25 mouse cellular contexts compared by ENCODE assay signal in genomic region chr9:108010385-108010784, GRCm38 (mm10). TPM values are rescaled to one million over a fixed set of nuclear protein-coding genes. Genes with fewer than 3 reads are reported as not detected.
DNase-seq lines count a peak whose midpoint lies in the region; ATAC-seq lines count a peak whose summit lies in the region.
"Had no signal": no experiment of that assay in that cellular context is flagged by ENCODE, and none has a peak within 500 bp of the region (broad histone marks: within the 10 kb centered on the region; RNA-seq: fewer than 3 reads in every experiment).

No protein-coding gene starts in this region.

- ATAC-seq in CD4-positive, CD25-positive, alpha-beta regulatory T cell, adult 4 months: peak; percentile 75
- ATAC-seq in megakaryocyte progenitor cell, adult 5-6 weeks (replicated peaks; ENCODE audit: poor library complexity): peak; percentile 39; the same call in 1 of the 2 replicates
- ATAC-seq: forebrain, embryonic 16.5 days; intestine, embryonic 16.5 days; Patski had no signal

- peak; percentile 41 for DNase-seq in 416B (ENCODE audit: low read depth)
- DNase-seq in R1 (ENCODE audit: low read depth, low spot score): peak; percentile 36
- DNase-seq in spleen, postnatal 14 days (ENCODE audit: low spot score in 2 of 2): no peak
- no peak for DNase-seq in left cerebral cortex, postnatal 10 days (ENCODE audit: extremely low spot score in 1 of 2, low spot score in 2 of 2)
- no peak for DNase-seq in adrenal gland, adult 18-20 months (ENCODE audit: low spot score in 2 of 2)
- DNase-seq: adrenal gland, postnatal 25 days; cerebellum, adult 11 months; cerebellum, adult 9-11 months; heart, postnatal 4 days; kidney, postnatal 36 days; layer of hippocampus, adult 9-11 months; lung, postnatal 4 days; right cerebral cortex, adult 18-20 months; right cerebral cortex, postnatal 4 days had no signal

- intact Hi-C loops in left cerebral cortex, postnatal 10 days (cut with DNase I): no loop called here

RNA-seq across cellular contexts. Expression of gene Ip6k1, which starts 8.1 kb away (rescaled TPM):
- 100 to 1,000 TPM in 1 of 2 experiments, 10 to 100 TPM in 1; 65.9 to 118 TPM for polyA plus RNA-seq in CD4-positive, CD25-positive, alpha-beta regulatory T cell, adult 4 months (2017; shearing (Covaris generic))
- 12.5 and 19.1 TPM in 2 replicates for total RNA-seq in megakaryocyte progenitor cell, adult 5-6 weeks (2015)
- 22.8 and 35.4 TPM in 2 replicates for total RNA-seq in megakaryocyte progenitor cell, adult 5-6 weeks (2017)
- total RNA-seq in left cerebral cortex, postnatal 10 days (2021): 100 to 1,000 TPM; 172 to 174 TPM
- 100 to 1,000 TPM; 112 to 126 TPM for total RNA-seq in adrenal gland, adult 18-20 months (2021)

RNA-seq across cellular contexts. Expression of gene Gm20662, which starts 14.2 kb away (rescaled TPM):
- not detected for polyA plus RNA-seq in CD4-positive, CD25-positive, alpha-beta regulatory T cell, adult 4 months (2017; shearing (Covaris generic))
- not detected in 2 replicates for total RNA-seq in megakaryocyte progenitor cell, adult 5-6 weeks (2015)
- 1.9 TPM in 1 of 2 replicates, not detected in the other for total RNA-seq in megakaryocyte progenitor cell, adult 5-6 weeks (2017)
- total RNA-seq in left cerebral cortex, postnatal 10 days (2021): 1 to 10 TPM; 1.5 to 3.4 TPM
- total RNA-seq in adrenal gland, adult 18-20 months (2021): 1 to 10 TPM in 1 of 2 experiments, not detected in 1; 2.4 TPM
- total RNA-seq: common myeloid progenitor, adult 5-6 weeks; gastrocnemius, adult 18-20 months had no signal
- polyA plus RNA-seq: hindbrain, embryonic 15.5 days; liver, embryonic 15.5 days; Patski; thymus, postnatal 0 days had no signal

RNA-seq across cellular contexts. Expression of gene Cdhr4, which starts 18.1 kb away (rescaled TPM):
- 1 to 10 TPM in 1 of 2 experiments, under 1 TPM in 1; 0.39 to 1.8 TPM for polyA plus RNA-seq in CD4-positive, CD25-positive, alpha-beta regulatory T cell, adult 4 months (2017; shearing (Covaris generic))
- 0.35 and 0.61 TPM in 2 replicates for total RNA-seq in megakaryocyte progenitor cell, adult 5-6 weeks (2015)
- not detected in 2 replicates for total RNA-seq in megakaryocyte progenitor cell, adult 5-6 weeks (2017)
- 1 to 10 TPM in 1 of 2 experiments, not detected in 1; 2.2 TPM for total RNA-seq in left cerebral cortex, postnatal 10 days (2021)
- 1 to 10 TPM in 1 of 2 experiments, not detected in 1; 1.2 TPM for total RNA-seq in adrenal gland, adult 18-20 months (2021)
- total RNA-seq: gastrocnemius, adult 18-20 months had no signal
- polyA plus RNA-seq: Patski had no signal

RNA-seq across cellular contexts. Expression of gene Inka1, which starts 24.7 kb away (rescaled TPM):
- polyA plus RNA-seq in CD4-positive, CD25-positive, alpha-beta regulatory T cell, adult 4 months (2017; shearing (Covaris generic)): under 1 TPM; 0.63 to 0.87 TPM
- total RNA-seq in megakaryocyte progenitor cell, adult 5-6 weeks (2015): 13.7 and 23.2 TPM in 2 replicates
- total RNA-seq in megakaryocyte progenitor cell, adult 5-6 weeks (2017): 18.2 and 22.6 TPM in 2 replicates
- total RNA-seq in left cerebral cortex, postnatal 10 days (2021): 1 to 10 TPM; 4.3 to 5.1 TPM
- 1 to 10 TPM; 4.3 to 6.4 TPM for total RNA-seq in adrenal gland, adult 18-20 months (2021)

RNA-seq across cellular contexts. Expression of gene Gm20661, which starts 27.5 kb away (rescaled TPM):
- polyA plus RNA-seq in CD4-positive, CD25-positive, alpha-beta regulatory T cell, adult 4 months (2017; shearing (Covaris generic)): not detected
- 0.49 TPM in 1 of 2 replicates, not detected in the other for total RNA-seq in megakaryocyte progenitor cell, adult 5-6 weeks (2015)
- not detected in 2 replicates for total RNA-seq in megakaryocyte progenitor cell, adult 5-6 weeks (2017)
- total RNA-seq in left cerebral cortex, postnatal 10 days (2021): under 1 TPM; 0.30 to 0.39 TPM
- total RNA-seq in adrenal gland, adult 18-20 months (2021): under 1 TPM in 1 of 2 experiments, not detected in 1; 0.29 TPM
- total RNA-seq: common myeloid progenitor, adult 5-6 weeks; gastrocnemius, adult 18-20 months; left cerebral cortex, postnatal 36 days had no signal
- polyA plus RNA-seq: Patski had no signal

Comparison
In these comparisons a context has a peak if more than half of its experiments do, and no peak if none do; other contexts are left out.
1. DNase-seq: peak in 416B (single experiment) and R1 (single experiment); none in spleen, postnatal 14 days (0 of 2), left cerebral cortex, postnatal 10 days (0 of 2) and adrenal gland, adult 18-20 months (0 of 2).